Mouse (Mus musculus): Measurements from ENCODE around the gene Ahsg.

Gene Ahsg

GRCm38 (mm10) chr16:22890683-22891510 lies at the start of gene Ahsg:
TSS of gene Ahsg (plus strand) at chr16:22891277.
- no peak for DNase-seq (ENCODE audit: low read depth, low spot score)

- DNase-seq (ENCODE audit: low read depth, low spot score): no peak
These were observed 48.2 kb upstream of the Ahsg start for GRCm38 (mm10) chr16:22842871-22843270.

GRCm38 (mm10) chr16:22844061-22844801 lies 46.8 kb upstream of the Ahsg start:
- DNase-seq (ENCODE audit: low read depth, low spot score): no peak

GRCm38 (mm10) chr16:22844834-22845233 lies 46.2 kb upstream of the Ahsg start:
- no peak for DNase-seq (ENCODE audit: low read depth, low spot score)

- no peak for DNase-seq (ENCODE audit: low read depth, low spot score)
These were observed 45.6 kb upstream of the Ahsg start for GRCm38 (mm10) chr16:22845481-22845880.

- peak; percentile 80 for DNase-seq (ENCODE audit: low read depth, low spot score)
These were observed 43.4 kb upstream of the Ahsg start for GRCm38 (mm10) chr16:22847686-22848085.

GRCm38 (mm10) chr16:22848331-22848730 lies 42.7 kb upstream of the Ahsg start:
- peak; percentile 90 for DNase-seq (ENCODE audit: low read depth, low spot score)

- no peak for DNase-seq (ENCODE audit: low read depth, low spot score)
These were observed 38.4 kb upstream of the Ahsg start for GRCm38 (mm10) chr16:22852709-22853108.

GRCm38 (mm10) chr16:22856773-22857172 lies 34.3 kb upstream of the Ahsg start:
- no peak for DNase-seq (ENCODE audit: low read depth, low spot score)

- peak; percentile 100 for DNase-seq (ENCODE audit: low read depth, low spot score)
These were observed 33.5 kb upstream of the Ahsg start, which contains the start of the genes Tbccd1 and Dnajb11 for GRCm38 (mm10) chr16:22857431-22858113. TSS of gene Tbccd1 (minus strand) at chr16:22857669. TSS of gene Dnajb11 (plus strand) at chr16:22857845.

GRCm38 (mm10) chr16:22872397-22872796 lies 18.7 kb upstream of the Ahsg start:
- DNase-seq (ENCODE audit: low read depth, low spot score): no peak

- DNase-seq (ENCODE audit: low read depth, low spot score): no peak
These were observed 17.7 kb upstream of the Ahsg start for GRCm38 (mm10) chr16:22873369-22873768.

- DNase-seq (ENCODE audit: low read depth, low spot score): peak; percentile 73
These were observed 14.6 kb upstream of the Ahsg start for GRCm38 (mm10) chr16:22876218-22877043.

GRCm38 (mm10) chr16:22877660-22878390 lies 13.3 kb upstream of the Ahsg start:
- peak; percentile 59 for DNase-seq (ENCODE audit: low read depth, low spot score)

- DNase-seq (ENCODE audit: low read depth, low spot score): no peak
These were observed 12.4 kb upstream of the Ahsg start for GRCm38 (mm10) chr16:22878716-22879115.

GRCm38 (mm10) chr16:22879945-22880595 lies 11.0 kb upstream of the Ahsg start:
- DNase-seq (ENCODE audit: low read depth, low spot score): peak; percentile 50

- peak; percentile 73 for DNase-seq (ENCODE audit: low read depth, low spot score)
These were observed 10.2 kb upstream of the Ahsg start for GRCm38 (mm10) chr16:22880900-22881299.

- peak; percentile 50 for DNase-seq (ENCODE audit: low read depth, low spot score)
These were observed 9.6 kb upstream of the Ahsg start for GRCm38 (mm10) chr16:22881487-22881886.

GRCm38 (mm10) chr16:22883441-22883840 lies 7.6 kb upstream of the Ahsg start:
- DNase-seq (ENCODE audit: low read depth, low spot score): no peak

- DNase-seq (ENCODE audit: low read depth, low spot score): no peak
These were observed 5.7 kb upstream of the Ahsg start for GRCm38 (mm10) chr16:22885356-22885755.
